Mouse (Mus musculus) lung, adult 18-20 months (tissue): ENCODE measurements around the gene Gpx2.

Experiments used
- DNase-seq, 2 experiments: peaks; one replicate each; pipeline ENCODE4 v3.0.0; 2022; ENCODE audit warnings: mixed read lengths in 2 of 2

Gpx2 gene

GRCm38 (mm10) chr12:76795350-76795749 lies at the start of gene Gpx2:
TSS of gene Gpx2 (minus strand) at chr12:76795554.
- DNase-seq, result peak; percentile 68 to 80

GRCm38 (mm10) chr12:76844346-76845061 lies 49.1 kb upstream of the Gpx2 start:
- DNase-seq, result no peak

GRCm38 (mm10) chr12:76840081-76840480 lies 44.7 kb upstream of the Gpx2 start:
- DNase-seq, result no peak

GRCm38 (mm10) chr12:76839298-76839697 lies 43.9 kb upstream of the Gpx2 start:
- DNase-seq, result no peak

- no peak for DNase-seq
Measured at GRCm38 (mm10) chr12:76837844-76838650, 42.7 kb upstream of the Gpx2 start.

GRCm38 (mm10) chr12:76837101-76837843 lies 41.9 kb upstream of the Gpx2 start:
- DNase-seq, result peak; percentile 97 to 98

GRCm38 (mm10) chr12:76832704-76833103 lies 37.4 kb upstream of the Gpx2 start:
- DNase-seq, result peak in 1 of 2 experiments; percentile 27

GRCm38 (mm10) chr12:76825283-76825682 lies 29.9 kb upstream of the Gpx2 start:
- no peak for DNase-seq

- DNase-seq, result no peak
Measured at GRCm38 (mm10) chr12:76822651-76823041, 27.3 kb upstream of the Gpx2 start, which contains the start of gene Rab15. TSS of gene Rab15 (minus strand) at chr12:76822908.

GRCm38 (mm10) chr12:76822002-76822650 lies 26.8 kb upstream of the Gpx2 start:
- DNase-seq, result no peak

- no peak for DNase-seq
Measured at GRCm38 (mm10) chr12:76820615-76821014, 25.3 kb upstream of the Gpx2 start.

GRCm38 (mm10) chr12:76819816-76820215 lies 24.5 kb upstream of the Gpx2 start:
- no peak for DNase-seq

- DNase-seq, result no peak
Measured at GRCm38 (mm10) chr12:76818908-76819307, 23.6 kb upstream of the Gpx2 start.

- peak; percentile 79 to 88 for DNase-seq
Measured at GRCm38 (mm10) chr12:76818120-76818519, 22.8 kb upstream of the Gpx2 start.

- no peak for DNase-seq
Measured at GRCm38 (mm10) chr12:76817176-76817575, 21.8 kb upstream of the Gpx2 start.

GRCm38 (mm10) chr12:76816720-76817119 lies 21.4 kb upstream of the Gpx2 start:
- DNase-seq, result no peak

- DNase-seq, result no peak
Measured at GRCm38 (mm10) chr12:76814120-76814519, 18.8 kb upstream of the Gpx2 start.

- DNase-seq, result no peak
Measured at GRCm38 (mm10) chr12:76813543-76813942, 18.2 kb upstream of the Gpx2 start.

- DNase-seq, result no peak
Measured at GRCm38 (mm10) chr12:76811006-76811405, 15.7 kb upstream of the Gpx2 start.

- no peak for DNase-seq
Measured at GRCm38 (mm10) chr12:76810491-76810890, 15.1 kb upstream of the Gpx2 start.

GRCm38 (mm10) chr12:76807796-76808195 lies 12.4 kb upstream of the Gpx2 start:
- DNase-seq, result no peak

- DNase-seq, result no peak
Measured at GRCm38 (mm10) chr12:76805056-76805811, 9.9 kb upstream of the Gpx2 start.
